Mouse (Mus musculus) left cerebral cortex, adult 6 months (tissue): ENCODE results near the gene Tuba3a. TPM values are rescaled to one million over a fixed set of nuclear protein-coding genes. Genes with fewer than 3 reads are reported as not detected.

Source experiments
- long read RNA-seq, 2 experiments: library from polyadenylated mRNA; unstranded; transcript quantifications; one replicate each; pipeline ENCODE4 v2.0.0; 2019 to 2020
- polyA plus RNA-seq: library from polyadenylated mRNA; unstranded; fragments of <200 nt; fragmentation: Nextera tagmentation; gene quantifications from 2 replicates; pipeline ENCODE4 v1.2.3, GENCODE M21; 2021

Gene Tuba3a
- polyA plus RNA-seq = not detected in 2 replicates
- long read RNA-seq, experiment 1, partial matches to known transcripts = 0 of 1 reads
- long read RNA-seq, experiment 1, other reads (novel, unspliced or antisense) = 1 of 1 reads
- long read RNA-seq, experiment 2 = 0 reads

GRCm38 (mm10) chr6:125285890-125286289 is at the start of gene Tuba3a:
Gene Tuba3a, minus strand, starts transcription at chr6:125286042.

GRCm38 (mm10) chr6:125320323-125320722 is 34.5 kb upstream of the Tuba3a start, which contains the start of gene Scnn1a:
Gene Scnn1a, plus strand, starts transcription at chr6:125320659.

GRCm38 (mm10) chr6:125313546-125314230 is 27.8 kb upstream of the Tuba3a start, which contains the start of gene Ltbr:
Gene Ltbr, minus strand, starts transcription at chr6:125313885.

GRCm38 (mm10) chr6:125236782-125237181 is 49.1 kb downstream of the Tuba3a start, which contains the start of gene Cd27:
Gene Cd27, minus strand, starts transcription at chr6:125237010.

GRCm38 (mm10) chr6:125231117-125232044 is 54.5 kb downstream of the Tuba3a start, which contains the start of gene Tapbpl:
Gene Tapbpl, minus strand, starts transcription at chr6:125231860.

Other genes with a start within 250 kb of the Tuba3a start
- 61.4 and 67.8 TPM in 2 replicates for gene Ing4, start 246.3 kb downstream of the Tuba3a start, polyA plus RNA-seq
- gene Acrbp, start 236.4 kb downstream of the Tuba3a start, polyA plus RNA-seq = 1.3 and 2.3 TPM in 2 replicates
- 0.87 and 1.2 TPM in 2 replicates for gene Lpar5, start 218.1 kb downstream of the Tuba3a start, polyA plus RNA-seq
- gene Chd4, start 190.1 kb downstream of the Tuba3a start, polyA plus RNA-seq = 52.1 and 67.3 TPM in 2 replicates
- gene Nop2, start 154.1 kb downstream of the Tuba3a start, polyA plus RNA-seq = 14.6 and 14.8 TPM in 2 replicates
- gene Iffo1, start 140.8 kb downstream of the Tuba3a start, polyA plus RNA-seq = 20.1 and 21.2 TPM in 2 replicates
- 2,886 and 3,956 TPM in 2 replicates for gene Gapdh, start 119.6 kb downstream of the Tuba3a start, polyA plus RNA-seq
- 3.2 and 4.5 TPM in 2 replicates for gene Ncapd2, start 94.3 kb downstream of the Tuba3a start, polyA plus RNA-seq
- 102 and 129 TPM in 2 replicates for gene Mrpl51, start 94.2 kb downstream of the Tuba3a start, polyA plus RNA-seq
- gene Vamp1, start 70.5 kb downstream of the Tuba3a start, polyA plus RNA-seq = 37.9 and 46.4 TPM in 2 replicates
- gene Tapbpl, start 54.2 kb downstream of the Tuba3a start, polyA plus RNA-seq = 6.8 and 8.6 TPM in 2 replicates
- 0.43 and 0.77 TPM in 2 replicates for gene Cd27, start 49.0 kb downstream of the Tuba3a start, polyA plus RNA-seq
- gene Ltbr, start 27.8 kb upstream of the Tuba3a start, polyA plus RNA-seq = 3.4 and 6.8 TPM in 2 replicates
- 1.3 and 2.2 TPM in 2 replicates for gene Scnn1a, start 34.6 kb upstream of the Tuba3a start, polyA plus RNA-seq
- 5.5 and 10.6 TPM in 2 replicates for gene Tnfrsf1a, start 63.3 kb upstream of the Tuba3a start, polyA plus RNA-seq
- 0.06 and 0.10 TPM in 2 replicates for gene Plekhg6, start 94.8 kb upstream of the Tuba3a start, polyA plus RNA-seq
- gene Cd9, start 208.7 kb upstream of the Tuba3a start, polyA plus RNA-seq = 121 and 138 TPM in 2 replicates